Mouse (Mus musculus): ENCODE data around the gene Igfn1.

GRCm38 (mm10) chr1:136008159-136008533 lies 2.0 kb upstream of the Igfn1 start:
- TF ChIP-seq TAL1 (IDR thresholded peaks at IDR 0.05; ENCODE audit: low read length) (no peak), GATA1 (IDR thresholded peaks at IDR 0.05; ENCODE audit: low read length) (no peak)

Data from erythroblast, embryonic 14.5 days (primary cell).